In genomic region chr2:115563436-115564093, GRCm38 (mm10) we compare ENCODE assay signal across 16 mouse cellular contexts.
"Had no signal": no experiment of that assay in that cellular context is flagged by ENCODE, and none has a peak within 500 bp of the region (broad histone marks: within the 10 kb centered on the region; RNA-seq: fewer than 3 reads in every experiment).

No protein-coding gene starts in this region.

- ATAC-seq: midbrain, embryonic 16.5 days had no signal

- H3K4me3 ChIP-seq: midbrain, embryonic 10.5 days; midbrain, embryonic 12.5 days; myocyte; neural tube, embryonic 13.5 days; neural tube, embryonic 15.5 days; stomach, embryonic 15.5 days had no signal

- DNase-seq: lung, embryonic 14.5 days; lung, postnatal 10 days; lung, postnatal 4 days; midbrain, embryonic 14.5 days; right cerebral cortex, postnatal 14 days; thymus, adult 2 months; thymus, postnatal 25 days; thymus, postnatal 4 days had no signal

- H3K9ac ChIP-seq: lung, embryonic 14.5 days; midbrain, embryonic 12.5 days; neural tube, embryonic 13.5 days; neural tube, embryonic 15.5 days; stomach, embryonic 15.5 days had no signal

- H3K9me3 ChIP-seq: midbrain, embryonic 10.5 days; midbrain, embryonic 12.5 days; neural tube, embryonic 13.5 days; neural tube, embryonic 15.5 days; stomach, embryonic 15.5 days had no signal

- H3K27me3 ChIP-seq: midbrain, embryonic 12.5 days; neural tube, embryonic 13.5 days; neural tube, embryonic 15.5 days; stomach, embryonic 15.5 days had no signal

- H3K36me3 ChIP-seq: midbrain, embryonic 10.5 days; midbrain, embryonic 12.5 days; neural tube, embryonic 13.5 days; neural tube, embryonic 15.5 days; stomach, embryonic 15.5 days had no signal

- H3K27ac ChIP-seq: midbrain, embryonic 10.5 days; midbrain, embryonic 12.5 days; neural tube, embryonic 13.5 days; neural tube, embryonic 15.5 days; stomach, embryonic 15.5 days; stomach, postnatal 0 days had no signal

- H3K4me2 ChIP-seq: lung, embryonic 14.5 days; midbrain, embryonic 12.5 days; neural tube, embryonic 13.5 days; neural tube, embryonic 15.5 days; stomach, embryonic 15.5 days had no signal

- H3K4me1 ChIP-seq: midbrain, embryonic 10.5 days; midbrain, embryonic 12.5 days; neural tube, embryonic 13.5 days; neural tube, embryonic 15.5 days; stomach, embryonic 15.5 days had no signal
